Mouse (Mus musculus) hindbrain, embryonic 10.5 days (tissue): Measurements from ENCODE around the gene Tnfrsf21. TPM values are rescaled to one million over a fixed set of nuclear protein-coding genes. Genes with fewer than 3 reads are reported as not detected.
A peak's percentile ranks its signal among the peaks of the same experiment; 100 is the strongest.

ENCODE experiments used
- DNase-seq: peaks from one replicate; pipeline ENCODE4 v3.0.0-alpha.2; 2017; ENCODE audit warnings: low spot score
- H3K27ac ChIP-seq: fragments of 300-500 bp; sonication (generic); 2 replicates; pipeline ENCODE4 v1.5.1; 2016; ENCODE audit warnings: mild to moderate bottlenecking, moderate library complexity
- H3K27me3 ChIP-seq: fragments of 300-500 bp; sonication (generic); 2 replicates; pipeline ENCODE4 v1.6.1; 2016; ENCODE audit warnings: mild to moderate bottlenecking; ENCODE audit not compliant: poor library complexity, insufficient read depth, severe bottlenecking
- H3K36me3 ChIP-seq: fragments of 300-500 bp; sonication (generic); 2 replicates; pipeline ENCODE4 v1.6.1; 2016; ENCODE audit warnings: mild to moderate bottlenecking, moderate library complexity
- H3K4me1 ChIP-seq: fragments of 300-500 bp; sonication (generic); replicated peaks from 2 replicates; pipeline ENCODE4 v1.6.1; 2016; ENCODE audit warnings: mild to moderate bottlenecking
- H3K4me3 ChIP-seq: fragments of 300-500 bp; sonication (generic); 2 replicates; pipeline ENCODE4 v1.5.1; 2016; ENCODE audit warnings: mild to moderate bottlenecking, moderate library complexity
- H3K9me3 ChIP-seq: fragments of 300-500 bp; sonication (generic); 2 replicates; pipeline ENCODE4 v1.6.1; 2016; ENCODE audit warnings: mild to moderate bottlenecking, moderate library complexity
- WGBS: fragments of 180-500 bp; shearing (Covaris S2); methylation state at CpG from one replicate; pipeline ENCODE4 v1.1.7; 2016; 5-methylcytosine and 5-hydroxymethylcytosine counted together
- polyA plus RNA-seq: library from polyadenylated mRNA; unstranded; fragments of >200 nt; fragmentation: Nextera tagmentation; extraction: Ambion mirVana; gene quantifications from 2 replicates; pipeline ENCODE4 v1.2.1, GENCODE M21; 2016

Tnfrsf21 gene
- polyA plus RNA-seq, 1 experiment from 2014 or later, result 31.4 TPM

DNA sequence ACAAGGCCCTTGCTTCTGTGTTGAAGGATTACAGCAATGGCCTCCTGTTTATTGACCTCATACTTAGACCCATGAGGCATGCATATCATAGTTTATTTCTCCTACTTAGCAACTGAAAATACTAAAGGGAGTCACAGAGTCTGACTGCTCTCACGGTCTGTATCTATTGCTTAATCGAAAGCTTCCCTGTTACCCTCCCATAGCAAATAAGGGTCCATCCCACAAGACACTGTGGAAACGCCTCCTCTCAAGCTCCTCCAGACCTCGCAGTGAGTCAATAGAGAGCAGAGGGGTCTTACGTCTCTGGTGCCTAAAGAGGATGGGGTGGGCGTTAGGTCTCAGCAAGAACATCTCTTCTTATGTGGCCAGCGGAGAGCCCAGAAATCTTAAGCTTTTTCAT is 15.8 kb upstream of the Tnfrsf21 start:
- no peaks in the 10 kb centered on the region for H3K4me1 ChIP-seq
- no peak overlapping the region for H3K4me3 ChIP-seq
- no peaks in the 10 kb centered on the region for H3K27me3 ChIP-seq
- no peak overlapping the region for H3K27ac ChIP-seq
- 91% methylated on average over 7 of the region's 7 CpGs for WGBS
- DNase-seq, result no peak
- H3K9me3 ChIP-seq, result no peaks in the 10 kb centered on the region
- H3K36me3 ChIP-seq, result no peaks in the 10 kb centered on the region

DNA sequence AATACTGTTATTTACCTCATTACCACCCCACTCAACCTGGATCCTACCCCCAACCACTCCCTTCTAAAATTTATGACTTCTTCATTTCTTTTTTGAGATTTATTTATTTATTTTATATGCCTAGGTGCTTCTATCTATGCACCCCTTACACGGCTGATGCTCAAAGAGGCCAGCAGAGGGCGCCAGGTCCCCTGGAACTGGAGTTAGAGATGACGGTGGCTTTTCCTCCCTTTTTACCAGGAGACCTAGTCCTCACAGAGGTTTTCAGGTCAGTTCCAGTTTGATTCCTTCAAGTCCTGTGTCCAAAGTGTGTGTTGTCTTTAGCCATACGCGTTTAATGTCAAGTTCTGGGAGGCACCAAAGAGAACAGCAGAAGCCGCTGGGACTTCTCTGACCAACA is 3.6 kb upstream of the Tnfrsf21 start:
- 20% methylated on average over 6 of the region's 6 CpGs for WGBS
- peak; percentile 62 for DNase-seq
- H3K9me3 ChIP-seq, result no peaks in the 10 kb centered on the region

DNA sequence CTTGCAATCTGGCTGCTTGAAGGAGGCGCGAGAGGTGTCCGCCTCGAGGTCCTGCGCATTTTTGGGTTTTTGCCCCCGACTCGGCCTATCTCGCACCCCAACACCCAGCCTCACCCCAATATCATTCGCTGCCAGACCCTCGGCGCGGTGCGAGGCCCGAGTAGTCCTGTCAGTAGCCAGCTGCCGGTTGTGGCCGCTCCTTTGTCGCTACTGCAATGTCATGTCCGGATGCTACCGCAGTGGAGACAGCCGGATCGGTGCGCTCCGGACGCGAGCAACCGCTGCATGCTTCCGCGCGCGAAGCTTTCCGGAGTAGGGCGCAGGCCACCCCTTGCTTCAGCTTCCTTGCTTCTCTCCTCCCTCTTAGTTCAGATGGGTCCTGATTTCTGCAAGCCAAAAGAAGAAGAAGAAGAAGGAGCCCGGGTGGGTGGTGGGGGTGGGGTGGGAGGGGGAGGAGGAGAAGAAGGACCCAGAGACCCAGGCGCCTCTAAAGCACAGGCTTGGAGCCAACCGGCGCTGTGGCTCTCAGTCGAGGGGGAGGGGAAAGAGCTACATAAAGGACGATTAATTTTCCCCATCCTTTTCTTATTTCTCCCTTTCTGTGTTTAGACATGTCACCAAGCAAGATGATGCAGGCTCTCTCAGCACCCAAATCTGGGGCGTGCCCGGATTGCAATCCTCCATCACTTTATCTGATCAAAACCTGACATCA is 1.1 kb downstream of the Tnfrsf21 start:
- WGBS, result 2% methylated on average over 40 of the region's 40 CpGs
- Histone ChIP-seq H3K4me1 (peaks cover 9% of the 10 kb centered on the region), H3K9me3 (no peaks in the 10 kb centered on the region), H3K4me3 (peak overlapping the region; percentile 73), H3K27ac (peak overlapping the region; percentile 96), H3K36me3 (peaks cover 25% of the 10 kb centered on the region), H3K27me3 (no peaks in the 10 kb centered on the region)
- DNase-seq, result peak; percentile 77

More for the DNA sequence above, 3.6 kb upstream of the Tnfrsf21 start:
- Histone ChIP-seq H3K27ac (no peak overlapping the region), H3K4me1 (peaks cover 2% of the 10 kb centered on the region), H3K36me3 (no peaks in the 10 kb centered on the region), H3K27me3 (no peaks in the 10 kb centered on the region), H3K4me3 (no peak overlapping the region)

DNA sequence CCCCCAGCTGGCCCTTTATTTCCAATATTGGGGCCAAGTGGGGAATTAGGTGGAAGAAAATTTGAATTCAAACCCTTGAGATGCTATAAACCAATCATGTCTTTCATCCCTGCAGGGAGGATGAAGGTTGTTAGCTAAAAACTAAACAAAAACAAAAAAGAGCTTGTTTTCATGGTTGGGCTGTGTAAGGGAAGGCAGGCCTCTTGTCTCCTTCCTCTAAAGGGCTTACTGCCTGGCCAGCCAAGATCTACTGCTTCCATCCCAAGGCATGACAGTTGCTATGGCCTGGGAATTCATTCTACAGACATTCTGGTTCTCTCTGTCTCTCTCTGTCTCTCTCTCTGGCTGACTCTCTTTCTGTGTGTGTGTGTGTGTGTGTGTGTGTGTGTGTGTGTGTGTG is 1.7 kb downstream of the Tnfrsf21 start:
- peak; percentile 8 for DNase-seq
- H3K27ac ChIP-seq, result peak overlapping the region; percentile 96

DNA sequence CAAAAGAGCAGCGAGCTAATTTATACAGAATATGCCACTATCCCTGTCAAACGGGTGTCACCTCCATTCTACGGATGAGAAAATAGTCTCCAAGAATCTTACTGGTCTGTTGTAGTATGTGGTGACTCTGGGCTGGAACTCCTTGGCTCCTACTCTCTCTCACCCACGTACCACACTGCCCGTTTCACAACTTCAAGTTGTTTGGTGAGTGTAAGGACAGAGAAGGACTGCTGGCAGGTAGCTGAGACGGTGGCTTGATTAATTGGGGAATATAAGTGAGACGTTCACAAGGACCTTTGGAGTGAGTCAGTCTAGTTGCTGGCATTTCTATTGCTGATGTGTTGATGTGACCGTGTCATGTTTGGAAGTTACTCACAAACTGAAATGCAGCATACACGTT is 3.3 kb downstream of the Tnfrsf21 start:
- H3K4me1 ChIP-seq, result peaks cover 9% of the 10 kb centered on the region
- WGBS, result 94% methylated on average over 9 of the region's 9 CpGs
- no peaks in the 10 kb centered on the region for H3K9me3 ChIP-seq
- peaks cover 34% of the 10 kb centered on the region for H3K36me3 ChIP-seq
- no peak for DNase-seq
- H3K4me3 ChIP-seq, result no peak overlapping the region
- H3K27ac ChIP-seq, result no peak overlapping the region
- no peaks in the 10 kb centered on the region for H3K27me3 ChIP-seq

More for the DNA sequence above, 1.7 kb downstream of the Tnfrsf21 start:
- Histone ChIP-seq H3K36me3 (peaks cover 30% of the 10 kb centered on the region), H3K4me3 (peak overlapping the region; percentile 73), H3K4me1 (peaks cover 9% of the 10 kb centered on the region), H3K9me3 (no peaks in the 10 kb centered on the region), H3K27me3 (no peaks in the 10 kb centered on the region)

DNA sequence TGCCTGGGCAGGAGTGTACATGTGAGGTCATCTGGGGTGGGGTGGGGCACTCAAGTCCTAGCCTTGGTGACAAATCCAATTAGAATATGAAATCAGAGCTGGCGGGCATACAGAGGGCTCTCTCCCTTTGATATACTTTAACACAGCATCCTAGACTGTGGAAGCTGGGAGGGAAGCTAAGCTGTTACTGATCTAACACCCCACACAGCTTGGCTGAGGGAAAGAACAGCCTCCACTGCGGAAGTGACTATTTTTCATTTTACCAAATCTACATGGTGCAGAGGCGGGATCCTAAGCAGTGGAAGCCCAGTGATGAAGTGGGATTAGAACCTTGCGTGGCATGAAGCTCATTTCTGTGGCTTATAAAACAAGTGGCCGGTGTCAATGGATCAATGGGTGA is 4.7 kb downstream of the Tnfrsf21 start:
- H3K27me3 ChIP-seq, result no peaks in the 10 kb centered on the region
- no peak overlapping the region for H3K27ac ChIP-seq
- DNase-seq, result no peak
- 93% methylated on average over 5 of the region's 5 CpGs for WGBS
- no peak overlapping the region for H3K4me3 ChIP-seq
- H3K36me3 ChIP-seq, result peaks cover 42% of the 10 kb centered on the region
- H3K9me3 ChIP-seq, result no peaks in the 10 kb centered on the region
- H3K4me1 ChIP-seq, result peaks cover 9% of the 10 kb centered on the region

DNA sequence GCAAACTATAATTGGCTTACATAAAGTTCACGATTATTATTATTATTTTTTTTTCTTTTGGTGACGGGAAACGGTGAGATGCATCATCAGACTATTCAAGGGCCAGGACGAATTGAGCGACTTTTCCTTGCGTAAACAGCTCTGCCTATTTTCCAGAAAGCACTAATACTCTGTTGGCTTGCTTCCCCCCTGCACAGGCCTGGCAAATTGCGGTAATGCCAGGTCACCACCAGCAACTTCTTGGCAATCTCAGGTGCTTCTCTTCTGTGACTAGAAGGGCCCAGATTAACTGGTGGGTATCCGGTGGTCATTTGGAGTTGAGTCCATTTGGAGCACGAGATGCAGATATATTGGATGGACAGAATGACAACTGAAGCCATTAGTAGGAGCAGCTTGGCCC is 5.7 kb downstream of the Tnfrsf21 start:
- no peaks in the 10 kb centered on the region for H3K9me3 ChIP-seq
- no peak overlapping the region for H3K27ac ChIP-seq
- peaks cover 45% of the 10 kb centered on the region for H3K36me3 ChIP-seq
- WGBS, result 95% methylated on average over 9 of the region's 9 CpGs
- no peak for DNase-seq
- H3K27me3 ChIP-seq, result no peaks in the 10 kb centered on the region
- H3K4me3 ChIP-seq, result no peak overlapping the region
- peaks cover 9% of the 10 kb centered on the region for H3K4me1 ChIP-seq

DNA sequence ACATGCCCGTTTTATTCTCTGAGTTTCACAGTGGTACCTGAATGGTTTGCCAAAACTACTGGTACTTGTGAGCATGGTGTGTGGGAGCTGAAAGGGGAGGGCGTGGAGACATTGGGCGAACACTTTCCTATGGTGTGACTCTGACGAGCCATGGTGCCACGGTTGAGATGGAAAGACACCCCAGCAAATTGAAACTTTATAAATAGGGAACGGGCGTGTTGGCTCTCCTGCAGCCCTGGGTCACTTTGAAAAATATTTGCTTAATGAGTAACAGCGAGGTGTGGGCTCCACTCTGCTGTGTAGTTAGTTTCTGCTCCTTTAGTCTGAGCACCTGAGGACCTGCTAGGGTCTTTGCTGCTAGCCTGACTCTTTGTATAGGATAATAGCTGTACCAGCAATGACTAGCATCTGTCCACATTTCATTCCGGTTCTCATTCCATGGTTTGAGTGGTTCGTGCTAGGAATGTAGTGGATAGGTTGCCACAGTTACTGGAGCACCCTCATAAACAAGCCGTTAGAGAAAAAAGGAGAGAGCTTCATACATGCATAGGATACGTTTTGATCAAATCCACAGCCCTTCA is 7.4 kb downstream of the Tnfrsf21 start:
- WGBS, result 92% methylated on average over 12 of the region's 12 CpGs
- Histone ChIP-seq H3K27ac (no peak overlapping the region), H3K4me3 (no peak overlapping the region), H3K4me1 (no peaks in the 10 kb centered on the region), H3K27me3 (no peaks in the 10 kb centered on the region), H3K9me3 (no peaks in the 10 kb centered on the region), H3K36me3 (peaks cover 45% of the 10 kb centered on the region)
- DNase-seq, result no peak

DNA sequence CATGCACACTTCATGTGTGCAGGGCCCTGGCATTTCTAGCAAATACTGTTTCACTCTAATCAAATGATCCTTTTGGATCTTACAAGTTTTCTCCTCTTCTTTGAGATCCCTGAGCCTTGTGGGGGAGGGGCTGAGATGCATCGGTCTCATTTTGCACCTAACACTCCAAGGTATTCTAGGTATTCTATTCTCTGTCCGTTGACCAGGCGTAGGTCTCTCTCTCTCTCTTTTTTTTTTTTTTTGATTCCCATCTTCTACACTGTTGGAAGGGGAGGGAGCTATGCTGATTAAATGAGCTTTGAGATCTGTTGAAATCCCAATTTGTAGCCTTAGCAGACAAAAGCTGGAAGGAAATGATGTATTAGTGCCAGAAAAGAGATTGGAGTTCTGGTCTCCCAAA is 8.2 kb downstream of the Tnfrsf21 start:
- H3K4me3 ChIP-seq, result no peak overlapping the region
- no peaks in the 10 kb centered on the region for H3K9me3 ChIP-seq
- no peak for DNase-seq
- no peaks in the 10 kb centered on the region for H3K4me1 ChIP-seq
- peak overlapping the region; percentile 8; the same call in 1 of the 2 replicates for H3K27ac ChIP-seq
- no peaks in the 10 kb centered on the region for H3K27me3 ChIP-seq
- H3K36me3 ChIP-seq, result peaks cover 45% of the 10 kb centered on the region
- WGBS, result 90% methylated on average over 3 of the region's 3 CpGs

DNA sequence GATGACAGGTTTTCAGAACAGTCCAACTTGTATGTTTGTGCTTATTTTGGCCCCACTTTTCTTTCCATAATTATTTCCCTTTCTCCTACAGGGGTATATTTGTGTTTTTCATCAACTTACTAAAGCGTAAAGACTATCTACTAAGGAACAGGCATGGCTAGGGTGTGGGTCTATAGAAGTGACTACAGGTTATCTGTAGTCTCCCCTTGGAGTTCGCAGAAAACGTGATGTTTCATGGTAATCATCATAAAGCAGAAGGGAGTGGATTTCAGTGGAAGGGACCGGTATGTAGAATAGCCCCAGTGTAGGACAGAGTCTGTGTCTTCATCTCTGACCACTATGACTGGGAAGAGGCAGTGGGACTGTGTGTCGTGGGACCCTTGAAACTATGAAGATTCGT is 8.7 kb downstream of the Tnfrsf21 start:
- Histone ChIP-seq H3K9me3 (no peaks in the 10 kb centered on the region), H3K36me3 (peaks cover 41% of the 10 kb centered on the region), H3K4me3 (no peak overlapping the region), H3K27ac (no peak overlapping the region), H3K4me1 (no peaks in the 10 kb centered on the region), H3K27me3 (no peaks in the 10 kb centered on the region)
- 93% methylated on average over 6 of the region's 6 CpGs for WGBS
- no peak for DNase-seq

DNA sequence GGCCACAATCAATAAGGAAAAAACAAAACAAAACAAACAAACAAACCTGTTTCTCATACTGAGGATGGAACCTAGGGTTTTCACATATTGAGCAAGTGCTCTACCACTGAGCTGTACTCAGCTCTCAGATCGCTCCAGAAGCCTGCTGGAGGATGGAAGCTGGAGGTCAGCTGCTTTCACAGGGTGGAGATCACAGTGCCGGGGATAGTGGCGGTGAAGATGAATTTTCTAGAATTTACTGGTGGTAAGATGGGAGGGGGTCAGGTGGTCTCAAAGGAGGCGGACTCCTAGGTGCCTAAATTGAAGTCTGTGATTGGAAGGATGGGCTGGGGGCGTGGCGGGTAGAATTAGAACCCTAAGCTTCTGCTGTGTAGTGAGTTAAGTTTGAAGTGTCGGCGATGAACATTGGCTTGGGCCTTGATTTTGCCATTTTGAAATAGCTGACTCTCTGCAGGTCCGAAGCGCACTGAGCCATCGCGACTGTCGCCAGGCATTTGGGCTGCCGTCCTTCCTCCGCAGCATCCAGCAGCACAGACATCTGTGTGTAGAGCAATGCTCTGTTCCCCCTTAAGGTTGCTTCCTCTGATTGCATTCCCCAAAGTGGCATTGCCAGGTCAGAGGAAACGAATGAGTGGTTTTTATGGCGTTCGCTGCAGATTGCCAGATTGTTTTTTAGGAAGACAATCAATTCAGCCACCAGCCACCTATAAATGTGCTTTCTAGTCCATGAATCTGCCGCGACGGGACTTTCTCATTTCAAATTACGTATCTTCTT is 9.7 kb downstream of the Tnfrsf21 start:
- DNase-seq, result no peak
- H3K27ac ChIP-seq, result no peak overlapping the region
- WGBS, result 94% methylated on average over 22 of the region's 22 CpGs
- no peaks in the 10 kb centered on the region for H3K9me3 ChIP-seq
- H3K4me3 ChIP-seq, result no peak overlapping the region
- H3K27me3 ChIP-seq, result no peaks in the 10 kb centered on the region
- peaks cover 31% of the 10 kb centered on the region for H3K36me3 ChIP-seq
- no peaks in the 10 kb centered on the region for H3K4me1 ChIP-seq

DNA sequence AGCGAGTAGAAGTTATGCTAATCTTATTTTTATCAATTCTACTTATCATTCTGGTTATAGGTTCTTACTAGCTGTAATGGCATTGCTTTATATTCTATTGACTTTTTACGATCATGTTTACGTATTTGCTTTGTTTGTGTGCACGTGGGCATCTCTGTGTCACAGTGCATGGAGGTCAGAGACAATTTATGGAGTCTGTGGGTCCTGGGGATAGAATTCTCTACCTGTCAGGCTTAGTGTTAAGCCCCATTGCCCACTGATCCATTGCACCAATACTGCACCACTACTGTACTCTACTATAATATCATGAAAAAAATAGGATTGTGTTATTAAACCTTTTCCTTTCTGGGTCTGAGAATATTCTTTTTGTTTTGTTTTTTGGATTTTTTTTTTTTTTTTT is 10.4 kb downstream of the Tnfrsf21 start:
- Histone ChIP-seq H3K4me1 (no peaks in the 10 kb centered on the region), H3K4me3 (no peak overlapping the region), H3K27ac (no peak overlapping the region), H3K36me3 (peaks cover 27% of the 10 kb centered on the region), H3K9me3 (no peaks in the 10 kb centered on the region), H3K27me3 (no peaks in the 10 kb centered on the region)
- no peak for DNase-seq
- WGBS, result 96% methylated on average over 4 of the region's 4 CpGs

DNA sequence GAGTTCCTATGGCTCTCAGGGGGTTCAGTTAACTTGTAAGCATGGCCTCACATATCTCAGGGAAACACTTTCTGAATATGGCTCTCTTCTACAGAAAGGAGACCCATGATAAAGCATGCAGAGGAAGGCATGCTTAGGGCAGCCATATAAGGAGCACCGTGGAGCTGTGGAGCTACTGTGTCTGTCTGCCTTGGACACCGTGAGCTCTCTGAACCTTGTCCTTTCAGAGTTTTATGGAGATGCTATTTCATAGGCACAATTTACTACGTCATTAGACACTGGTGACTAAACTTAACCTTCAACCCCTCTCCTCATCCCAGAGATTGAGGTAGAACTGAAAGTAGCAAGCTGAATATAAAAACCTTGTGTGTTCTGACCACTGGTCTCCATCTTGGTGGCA is 13.2 kb downstream of the Tnfrsf21 start:
- H3K9me3 ChIP-seq, result no peaks in the 10 kb centered on the region
- H3K27me3 ChIP-seq, result no peaks in the 10 kb centered on the region
- DNase-seq, result no peak
- H3K36me3 ChIP-seq, result peaks cover 11% of the 10 kb centered on the region
- H3K27ac ChIP-seq, result no peak overlapping the region
- no peaks in the 10 kb centered on the region for H3K4me1 ChIP-seq
- H3K4me3 ChIP-seq, result no peak overlapping the region
- 93% methylated on average over 3 of the region's 3 CpGs for WGBS
